Mouse (Mus musculus) liver, embryonic 16.5 days (tissue): ENCODE data around the gene Olfr56. TPM values are rescaled to one million over a fixed set of nuclear protein-coding genes. Genes with fewer than 3 reads are reported as not detected.

Experiments used
- ATAC-seq: fragments of 200-750 bp; cut with Nextera tagmentation; 2 replicates; pipeline ENCODE4 v1.8.0; 2017; ENCODE audit warnings: low read depth, mild to moderate bottlenecking, moderate number of reproducible peaks, moderate library complexity
- H3K27ac ChIP-seq: fragments of 300-500 bp; sonication (generic); 2 replicates; pipeline ENCODE4 v1.5.1; 2014; ENCODE audit warnings: mild to moderate bottlenecking, low read length
- H3K27me3 ChIP-seq: fragments of 300-500 bp; sonication (generic); 2 replicates; pipeline ENCODE4 v1.6.1; 2014; ENCODE audit warnings: low read depth, low read length, mixed read lengths; ENCODE audit not compliant: control insufficient read depth, insufficient read depth
- H3K36me3 ChIP-seq: fragments of 300-500 bp; sonication (generic); 2 replicates; pipeline ENCODE4 v1.6.1; 2014; ENCODE audit warnings: mild to moderate bottlenecking; ENCODE audit not compliant: control insufficient read depth, insufficient read depth
- H3K4me1 ChIP-seq: fragments of 300-500 bp; sonication (generic); 2 replicates; pipeline ENCODE4 v1.6.1; 2014; ENCODE audit warnings: low read depth, low read length, mixed read lengths; ENCODE audit not compliant: control insufficient read depth
- H3K4me2 ChIP-seq: fragments of 300-500 bp; sonication (generic); 2 replicates; pipeline ENCODE4 v1.6.1; 2014; ENCODE audit warnings: low read depth, low read length, mixed read lengths
- H3K4me3 ChIP-seq: fragments of 300-500 bp; sonication (generic); 2 replicates; pipeline ENCODE4 v1.5.1; 2014; ENCODE audit warnings: low read depth, mild to moderate bottlenecking, low read length
- H3K9ac ChIP-seq: fragments of 300-500 bp; sonication (generic); 2 replicates; pipeline ENCODE4 v1.6.1; 2014; ENCODE audit warnings: low read depth, low read length
- H3K9me3 ChIP-seq: fragments of 300-500 bp; sonication (generic); replicated peaks from 2 replicates; pipeline ENCODE4 v1.6.1; 2016; ENCODE audit warnings: low read length; ENCODE audit not compliant: control insufficient read depth
- WGBS: fragments of 180-500 bp; shearing (Covaris S2); extraction: QIAGEN DNeasy Blood & Tissue Kit; methylation state at CpG from one replicate; pipeline ENCODE4 v1.1.7; 2014; ENCODE audit not compliant: insufficient replicate concordance; 5-methylcytosine and 5-hydroxymethylcytosine counted together
- polyA plus RNA-seq: library from polyadenylated mRNA; unstranded; fragments of >200 nt; fragmentation: Nextera tagmentation; extraction: Ambion mirVana; gene quantifications from 2 replicates; pipeline ENCODE4 v1.2.1, GENCODE M21; 2015

The Olfr56 gene
- polyA plus RNA-seq, 1 experiment from 2014 or later: 0.07 TPM

GRCm38 (mm10) chr11:49093861-49094660 lies 115.4 kb downstream of the Olfr56 start:
- H3K9me3 ChIP-seq: no peaks in the 10 kb centered on the region
- WGBS: 65% methylated on average over 6 of the region's 6 CpGs
- H3K4me2 ChIP-seq: no peak overlapping the region
- H3K27me3 ChIP-seq: no peaks in the 10 kb centered on the region
- no peak overlapping the region for H3K4me3 ChIP-seq
- no peak overlapping the region for H3K9ac ChIP-seq
- H3K27ac ChIP-seq: no peak overlapping the region
- H3K4me1 ChIP-seq: peaks cover 27% of the 10 kb centered on the region
- no peaks in the 10 kb centered on the region for H3K36me3 ChIP-seq
- no peak for ATAC-seq

DNA sequence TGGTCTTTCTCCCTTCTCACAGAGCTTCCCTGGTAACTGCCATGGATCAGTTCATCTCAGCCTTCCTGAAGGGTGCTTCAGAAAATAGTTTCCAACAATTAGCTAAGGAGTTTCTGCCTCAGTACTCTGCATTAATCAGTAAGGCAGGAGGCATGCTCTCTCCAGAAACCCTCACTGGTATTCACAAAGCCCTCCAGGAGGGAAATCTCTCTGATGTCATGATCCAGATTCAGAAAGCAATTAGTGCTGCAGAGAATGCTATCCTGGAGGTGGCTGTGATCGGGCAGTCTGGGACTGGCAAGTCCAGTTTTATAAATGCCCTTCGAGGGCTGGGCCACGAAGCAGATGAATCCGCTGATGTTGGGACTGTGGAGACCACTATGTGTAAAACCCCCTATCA lies 116.7 kb downstream of the Olfr56 start:
- Histone ChIP-seq H3K9ac (no peak overlapping the region), H3K4me1 (peaks cover 19% of the 10 kb centered on the region), H3K36me3 (no peaks in the 10 kb centered on the region), H3K9me3 (no peaks in the 10 kb centered on the region), H3K4me3 (no peak overlapping the region), H3K27me3 (no peaks in the 10 kb centered on the region), H3K27ac (no peak overlapping the region), H3K4me2 (no peak overlapping the region)
- WGBS: 77% methylated on average over 4 of the region's 4 CpGs
- ATAC-seq: no peak

DNA sequence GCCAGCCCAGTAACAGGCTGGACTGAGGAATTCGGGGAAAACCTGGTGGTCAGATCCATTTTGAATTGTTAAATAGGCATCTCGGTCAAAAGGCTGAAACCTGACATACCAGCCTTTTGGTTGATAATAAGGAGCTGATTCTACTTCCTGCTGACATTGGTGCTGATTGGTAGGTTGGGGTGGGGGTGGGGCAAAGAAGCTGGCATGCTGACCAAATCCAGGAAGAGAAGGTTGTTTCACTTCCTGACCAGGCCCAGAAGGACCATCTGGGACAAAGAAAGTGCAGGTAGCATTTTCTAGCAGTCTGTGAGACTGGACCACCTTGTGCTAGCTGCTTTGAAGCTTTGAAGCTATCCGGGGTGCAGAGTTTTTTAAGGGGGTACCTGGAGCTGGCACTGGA lies 121.7 kb downstream of the Olfr56 start:
- Histone ChIP-seq H3K27me3 (no peaks in the 10 kb centered on the region), H3K4me1 (peaks cover 21% of the 10 kb centered on the region), H3K36me3 (no peaks in the 10 kb centered on the region), H3K9ac (no peak overlapping the region), H3K9me3 (no peaks in the 10 kb centered on the region), H3K27ac (no peak overlapping the region), H3K4me2 (0 out of 2 replicates have a peak overlapping the region, but pooled peaks have one; percentile 8), H3K4me3 (no peak overlapping the region)
- no peak for ATAC-seq
- WGBS: 58% methylated on average over 3 of the region's 3 CpGs

DNA sequence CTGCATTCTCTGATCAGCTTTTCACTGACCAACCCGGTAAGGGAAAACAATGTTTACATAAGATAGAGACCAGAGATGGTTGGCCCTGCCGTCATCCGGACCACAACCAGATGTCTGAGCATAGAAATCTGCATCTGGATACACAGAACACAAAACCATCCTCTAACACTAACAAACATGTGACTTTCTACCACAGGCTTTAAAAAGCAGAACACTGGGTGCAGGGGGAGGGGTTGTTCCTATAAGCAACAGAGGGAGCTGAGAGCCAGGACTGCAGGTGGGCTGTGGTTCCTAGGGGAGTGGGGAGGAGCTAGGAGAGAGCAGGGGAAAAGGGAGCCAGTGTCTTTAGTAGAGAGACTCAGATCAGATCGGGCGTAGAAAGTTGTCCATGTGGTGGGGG lies 122.8 kb downstream of the Olfr56 start:
- no peak overlapping the region for H3K27ac ChIP-seq
- 34% methylated on average over 5 of the region's 5 CpGs for WGBS
- ATAC-seq: no peak

GRCm38 (mm10) chr11:49103047-49103693 lies 124.5 kb downstream of the Olfr56 start:
- Histone ChIP-seq H3K4me1 (peaks cover 21% of the 10 kb centered on the region), H3K4me3 (no peak overlapping the region), H3K4me2 (no peak overlapping the region), H3K27me3 (no peaks in the 10 kb centered on the region), H3K36me3 (no peaks in the 10 kb centered on the region), H3K9me3 (no peaks in the 10 kb centered on the region), H3K9ac (no peak overlapping the region), H3K27ac (no peak overlapping the region)
- 18% methylated on average over 8 of the region's 8 CpGs for WGBS
- peak; percentile 47 for ATAC-seq

More for the DNA sequence above, 122.8 kb downstream of the Olfr56 start:
- Histone ChIP-seq H3K4me3 (no peak overlapping the region), H3K27me3 (no peaks in the 10 kb centered on the region), H3K9me3 (no peaks in the 10 kb centered on the region), H3K4me1 (peaks cover 21% of the 10 kb centered on the region), H3K9ac (no peak overlapping the region), H3K4me2 (no peak overlapping the region), H3K36me3 (no peaks in the 10 kb centered on the region)

- no peak overlapping the region for H3K4me2 ChIP-seq
- no peaks in the 10 kb centered on the region for H3K9me3 ChIP-seq
- 60% methylated on average over 1 of the region's 1 CpGs for WGBS
- no peak overlapping the region for H3K4me3 ChIP-seq
- H3K36me3 ChIP-seq: no peaks in the 10 kb centered on the region
- no peak for ATAC-seq
- H3K27ac ChIP-seq: no peak overlapping the region
- H3K27me3 ChIP-seq: no peaks in the 10 kb centered on the region
- peaks cover 13% of the 10 kb centered on the region for H3K4me1 ChIP-seq
- no peak overlapping the region for H3K9ac ChIP-seq
These were observed 127.1 kb downstream of the Olfr56 start for GRCm38 (mm10) chr11:49105752-49106151.

- WGBS: 60% methylated on average over 10 of the region's 10 CpGs
- Histone ChIP-seq H3K27me3 (no peaks in the 10 kb centered on the region), H3K4me2 (no peak overlapping the region), H3K36me3 (no peaks in the 10 kb centered on the region), H3K27ac (no peak overlapping the region), H3K4me3 (no peak overlapping the region), H3K4me1 (peaks cover 3% of the 10 kb centered on the region), H3K9ac (no peak overlapping the region), H3K9me3 (no peaks in the 10 kb centered on the region)
- no peak for ATAC-seq
These were observed 129.2 kb downstream of the Olfr56 start for GRCm38 (mm10) chr11:49107650-49108537.

DNA sequence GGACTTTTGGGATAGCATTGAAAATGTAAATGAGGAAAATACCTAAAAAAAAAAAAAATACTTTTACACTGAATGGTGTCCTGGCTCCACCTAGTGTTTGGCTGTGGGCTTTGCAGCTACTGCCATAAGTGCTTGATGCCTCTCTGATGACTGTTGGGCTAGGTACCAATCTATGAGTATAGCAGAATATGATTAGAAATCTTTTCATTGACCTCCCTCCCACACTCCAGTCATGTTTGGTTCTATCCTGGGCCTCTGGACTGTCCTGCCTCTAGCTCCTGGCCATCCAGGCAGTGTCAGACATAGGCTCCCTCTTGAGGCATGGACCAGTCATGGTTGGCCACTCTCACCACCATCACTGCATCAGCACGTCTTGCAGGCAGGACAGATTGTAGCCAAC lies 130.1 kb downstream of the Olfr56 start:
- H3K27ac ChIP-seq: no peak overlapping the region
- H3K9ac ChIP-seq: no peak overlapping the region
- H3K4me3 ChIP-seq: no peak overlapping the region
- ATAC-seq: no peak
- no peak overlapping the region for H3K4me2 ChIP-seq
- H3K4me1 ChIP-seq: no peaks in the 10 kb centered on the region; the same call in none of the 2 replicates
- 22% methylated on average over 1 of the region's 1 CpGs for WGBS
- no peaks in the 10 kb centered on the region for H3K9me3 ChIP-seq
- H3K36me3 ChIP-seq: no peaks in the 10 kb centered on the region
- H3K27me3 ChIP-seq: no peaks in the 10 kb centered on the region
